Mouse (Mus musculus) megakaryocyte, embryonic 14.5 days (primary cell): ENCODE data around the gene Nek2.

Experiments used
- FLI1 ChIP-seq: IDR thresholded peaks from 2 replicates; pipeline ENCODE4 v1.6.1; 2012; ENCODE audit warnings: low read length, inconsistent platforms, mixed read lengths
- GATA1 ChIP-seq: IDR thresholded peaks from 3 replicates; pipeline ENCODE4 v1.6.1; 2012; ENCODE audit warnings: mixed read lengths, low read length, inconsistent platforms, borderline replicate concordance

DNA sequence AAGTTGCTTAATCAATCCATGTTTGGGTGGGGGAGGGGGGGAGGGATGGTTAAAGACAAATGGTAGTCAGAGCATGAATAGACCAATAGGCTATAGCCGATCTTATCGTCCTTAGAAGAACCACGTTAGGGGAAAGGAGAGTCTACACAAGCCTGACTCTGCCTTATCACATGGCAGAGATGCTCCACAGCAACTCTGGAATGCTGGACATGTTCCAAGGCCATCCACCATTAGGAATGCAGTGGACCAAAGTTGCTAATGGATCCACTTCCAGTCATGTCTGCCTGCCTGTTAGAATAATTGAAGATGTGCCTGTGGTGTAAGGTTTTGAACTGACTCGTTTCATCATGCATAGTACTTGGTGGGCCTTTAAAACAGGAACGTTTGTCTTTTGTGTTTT, 40.0 kb downstream of the Nek2 start:
- TF ChIP-seq GATA1: no peak
- TF ChIP-seq FLI1: no peak
